Mouse (Mus musculus) megakaryocyte-erythroid progenitor cell, adult 5-6 weeks (primary cell): ENCODE measurements at regions not wholly inside any gene's neighbourhood (a gene's known extent, or its start where the extent isn't known, plus 50 kb on each side); places are given as distances from the start of the nearest gene placed in this dataset.

Experiments
- ATAC-seq: replicated peaks from 2 replicates; pipeline ENCODE4 v1.8.0; 2016; ENCODE audit warnings: mild to moderate bottlenecking, inconsistent platforms; ENCODE audit not compliant: severe bottlenecking, poor library complexity, low FRiP score, low TSS enrichment

DNA sequence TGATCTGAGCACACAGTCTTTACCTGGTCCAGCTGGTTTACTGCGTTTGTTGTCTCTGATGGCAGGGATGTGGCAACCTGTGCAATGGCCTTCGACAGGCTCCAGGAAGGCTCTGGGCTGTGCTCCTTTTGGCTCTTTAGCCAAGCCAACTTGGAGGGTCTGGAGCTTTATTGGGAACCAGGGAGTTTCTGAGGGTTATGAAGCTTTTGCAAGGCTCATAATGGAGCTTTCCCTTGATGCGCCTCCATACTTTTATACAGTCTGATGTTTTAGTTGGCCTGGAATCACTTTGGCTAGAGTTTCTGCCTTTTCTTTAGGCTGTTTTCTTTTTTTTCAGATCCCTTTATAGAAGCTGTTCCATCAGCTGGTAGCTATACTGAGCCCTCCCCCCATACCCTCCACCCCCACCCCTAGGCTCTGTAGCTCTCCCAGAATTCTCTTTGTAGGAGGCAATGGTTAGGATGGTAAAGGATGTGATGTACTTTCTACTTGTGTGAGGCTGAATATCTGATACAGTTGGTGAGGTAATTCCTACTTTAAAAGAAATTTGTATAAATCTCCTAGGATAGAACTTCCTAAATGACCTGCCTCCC lies 429.6 kb downstream of the Pik3r1 start:
- ATAC-seq: no peak

GRCm38 (mm10) chr13:101318621-101319020 lies 449.4 kb downstream of the Pik3r1 start:
- ATAC-seq: no peak

DNA sequence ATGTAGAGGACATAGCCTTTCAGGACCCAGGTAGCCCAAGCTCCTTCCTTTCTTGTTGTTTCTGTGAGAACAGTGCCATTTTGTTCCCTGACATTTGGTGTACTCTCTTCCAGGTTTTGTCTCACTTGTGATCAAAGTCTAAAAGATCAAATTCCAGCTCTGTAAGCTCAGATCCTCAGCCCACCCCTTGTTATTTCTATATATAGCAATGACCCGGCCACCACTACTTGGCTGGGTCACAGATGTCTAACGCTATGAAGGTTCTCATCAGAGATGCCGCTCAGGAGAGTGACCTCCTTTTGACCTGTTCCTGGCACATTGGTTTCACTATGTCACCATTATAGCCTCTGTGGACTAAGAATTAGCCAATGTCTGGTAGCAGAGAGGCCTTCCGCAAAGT lies 451.7 kb downstream of the Pik3r1 start:
- ATAC-seq: no peak

- no peak for ATAC-seq
Observed at GRCm38 (mm10) chr13:101314040-101314439, 454.0 kb downstream of the Pik3r1 start.

DNA sequence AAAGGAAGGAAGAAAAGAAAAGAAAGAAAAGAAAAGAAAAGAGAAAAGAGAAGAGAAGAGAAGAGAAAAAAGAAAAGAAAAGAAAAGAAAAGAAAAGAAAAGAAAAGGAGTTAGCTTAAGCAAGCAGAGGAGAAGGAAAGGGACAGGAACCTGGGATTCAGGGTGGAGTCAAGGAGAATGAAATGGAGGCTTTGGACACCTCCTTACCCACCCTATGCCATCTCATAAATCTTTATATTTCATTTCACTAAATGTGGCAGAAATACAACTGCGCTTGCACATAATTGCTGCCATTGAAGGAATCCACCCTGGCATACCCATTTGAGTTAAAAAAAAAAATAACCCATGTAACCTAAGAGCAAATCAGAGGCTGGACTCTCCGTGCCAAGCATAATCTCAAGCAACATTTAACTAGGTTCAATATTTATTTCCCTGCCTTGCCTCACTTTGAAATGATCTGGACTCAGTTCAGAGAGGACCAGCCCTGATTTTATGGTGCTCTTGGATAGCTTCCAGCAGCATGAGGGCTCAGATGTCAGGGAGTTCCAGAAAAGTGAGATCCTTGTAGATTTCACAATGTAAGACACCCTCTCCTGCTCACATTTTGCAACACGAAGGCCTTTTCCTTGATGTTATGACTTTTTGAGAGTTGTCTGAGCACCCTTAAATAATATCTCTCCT lies 456.2 kb downstream of the Pik3r1 start:
- ATAC-seq: no peak

- ATAC-seq: no peak
Observed at GRCm38 (mm10) chr13:101308724-101309123, 459.3 kb downstream of the Pik3r1 start.

GRCm38 (mm10) chr13:101305695-101306413 lies 462.2 kb downstream of the Pik3r1 start:
- ATAC-seq: no peak

GRCm38 (mm10) chr13:101305063-101305462 lies 463.0 kb downstream of the Pik3r1 start:
- ATAC-seq: no peak

GRCm38 (mm10) chr13:101301361-101301760 lies 466.7 kb downstream of the Pik3r1 start:
- ATAC-seq: no peak

- no peak for ATAC-seq
Observed at GRCm38 (mm10) chr13:101289407-101289806, 456.2 kb upstream of the Slc30a5 start.

- no peak for ATAC-seq
Observed at GRCm38 (mm10) chr13:101287131-101287530, 453.9 kb upstream of the Slc30a5 start.

- ATAC-seq: no peak
Observed at GRCm38 (mm10) chr13:101286029-101286917, 453.0 kb upstream of the Slc30a5 start.

- ATAC-seq: no peak
Observed at GRCm38 (mm10) chr13:101278127-101278526, 444.9 kb upstream of the Slc30a5 start.

DNA sequence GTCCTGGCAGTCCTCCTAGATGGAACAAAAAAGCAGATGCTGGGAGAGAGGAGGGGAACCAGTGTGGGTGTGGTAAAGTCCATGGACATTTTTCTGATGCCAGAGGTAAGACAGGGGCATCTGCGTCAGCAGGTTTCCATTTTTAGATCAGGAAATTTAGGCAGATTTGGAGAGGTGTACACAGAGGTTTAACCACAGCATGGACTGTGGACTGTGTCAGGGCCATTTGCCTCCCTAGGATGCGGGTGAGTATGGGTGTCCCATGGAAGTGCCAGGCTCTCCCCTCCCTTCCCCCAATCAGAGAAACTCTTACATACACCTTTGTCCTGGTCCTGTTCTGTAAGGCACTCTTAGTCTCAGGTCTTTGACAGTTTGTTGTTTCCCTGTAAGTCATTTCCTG lies 443.5 kb upstream of the Slc30a5 start:
- no peak for ATAC-seq

GRCm38 (mm10) chr13:101274470-101275141 lies 441.4 kb upstream of the Slc30a5 start:
- ATAC-seq: no peak

GRCm38 (mm10) chr13:101273321-101273720 lies 440.1 kb upstream of the Slc30a5 start:
- no peak for ATAC-seq

GRCm38 (mm10) chr13:101253698-101254468 lies 420.7 kb upstream of the Slc30a5 start:
- ATAC-seq: no peak

DNA sequence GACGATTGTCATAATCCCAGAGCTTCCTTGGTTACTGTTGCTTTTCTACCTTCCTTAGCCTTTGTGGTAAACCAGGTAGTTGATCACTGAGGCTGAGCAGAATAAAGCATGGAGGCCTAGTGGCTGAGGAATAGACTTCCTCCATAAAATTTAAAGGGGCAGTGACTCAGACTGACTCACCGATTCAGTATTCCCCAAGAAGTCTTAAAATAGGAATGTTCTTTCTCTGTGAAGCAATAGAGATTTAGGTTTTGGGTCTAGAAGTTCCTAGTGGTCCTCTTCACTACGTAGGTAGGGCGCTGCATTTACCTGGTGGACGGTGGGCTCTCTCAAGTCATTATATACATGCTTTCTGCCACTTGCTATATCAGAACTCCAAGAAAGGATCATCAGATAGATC lies 416.1 kb upstream of the Slc30a5 start:
- no peak for ATAC-seq

GRCm38 (mm10) chr13:101244326-101244725 lies 411.1 kb upstream of the Slc30a5 start:
- no peak for ATAC-seq
